Mouse (Mus musculus): ENCODE measurements at regions not wholly inside any gene's neighbourhood (a gene's known extent, or its start where the extent isn't known, plus 50 kb on each side); places are given as distances from the start of the nearest gene placed in this dataset.
A peak's percentile ranks its signal among the peaks of the same experiment; 100 is the strongest.

GRCm38 (mm10) chr15:45612954-45613353 is 5478.8 kb downstream of the 9330182O14Rik start:
- DNase-seq: no peak

- no peak for DNase-seq
Measured at GRCm38 (mm10) chr15:45646256-45646655, 5512.1 kb downstream of the 9330182O14Rik start.

- DNase-seq: no peak
Measured at GRCm38 (mm10) chr15:45663601-45664000, 5529.4 kb downstream of the 9330182O14Rik start.

GRCm38 (mm10) chr15:45689446-45689845 is 5555.3 kb downstream of the 9330182O14Rik start:
- DNase-seq: no peak

- DNase-seq: no peak
Measured at GRCm38 (mm10) chr15:45690026-45690425, 5555.9 kb downstream of the 9330182O14Rik start.

GRCm38 (mm10) chr15:45711109-45711508 is 5576.9 kb downstream of the 9330182O14Rik start:
- no peak for DNase-seq

GRCm38 (mm10) chr15:45730370-45731153 is 5596.4 kb downstream of the 9330182O14Rik start:
- no peak for DNase-seq

- peak in 1 of 2 experiments; percentile 2 for DNase-seq
Measured at GRCm38 (mm10) chr15:45763225-45763624, 5629.1 kb downstream of the 9330182O14Rik start.

Measured in kidney, postnatal 36 days (tissue).